ENCODE assay signal across 17 mouse cellular contexts in genomic region chr12:28841179-28841698, GRCm38 (mm10).
"Had no signal": no experiment of that assay in that cellular context is flagged by ENCODE, and none has a peak within 500 bp of the region (broad histone marks: within the 10 kb centered on the region; RNA-seq: fewer than 3 reads in every experiment).

No protein-coding gene starts in this region.

- H3K4me3 ChIP-seq: midbrain, embryonic 10.5 days; midbrain, embryonic 12.5 days; neural tube, embryonic 12.5 days had no signal

- H3K27ac ChIP-seq: midbrain, embryonic 10.5 days; midbrain, embryonic 12.5 days; neural tube, embryonic 12.5 days had no signal

- H3K9me3 ChIP-seq: midbrain, embryonic 10.5 days; midbrain, embryonic 12.5 days; neural tube, embryonic 12.5 days had no signal

- H3K9ac ChIP-seq: lung, embryonic 14.5 days; midbrain, embryonic 12.5 days; neural tube, embryonic 12.5 days had no signal

- H3K36me3 ChIP-seq: midbrain, embryonic 10.5 days; midbrain, embryonic 12.5 days; neural tube, embryonic 12.5 days had no signal

- H3K27me3 ChIP-seq: midbrain, embryonic 12.5 days; neural tube, embryonic 12.5 days had no signal

- H3K4me2 ChIP-seq: lung, embryonic 14.5 days; midbrain, embryonic 12.5 days; neural tube, embryonic 12.5 days had no signal

- ATAC-seq: midbrain, embryonic 16.5 days had no signal

- DNase-seq: lung, adult 18-20 months; lung, embryonic 14.5 days; lung, postnatal 10 days; lung, postnatal 4 days; midbrain, embryonic 14.5 days; retina, postnatal 1 day; right cerebral cortex, adult 18-20 months; right cerebral cortex, postnatal 25 days; right cerebral cortex, postnatal 4 days; spleen, adult 18-20 months; thymus, adult 18-20 months; thymus, postnatal 14 days; thymus, postnatal 36 days had no signal
